27 mouse cellular contexts compared by ENCODE assay signal in the genomic region with DNA sequence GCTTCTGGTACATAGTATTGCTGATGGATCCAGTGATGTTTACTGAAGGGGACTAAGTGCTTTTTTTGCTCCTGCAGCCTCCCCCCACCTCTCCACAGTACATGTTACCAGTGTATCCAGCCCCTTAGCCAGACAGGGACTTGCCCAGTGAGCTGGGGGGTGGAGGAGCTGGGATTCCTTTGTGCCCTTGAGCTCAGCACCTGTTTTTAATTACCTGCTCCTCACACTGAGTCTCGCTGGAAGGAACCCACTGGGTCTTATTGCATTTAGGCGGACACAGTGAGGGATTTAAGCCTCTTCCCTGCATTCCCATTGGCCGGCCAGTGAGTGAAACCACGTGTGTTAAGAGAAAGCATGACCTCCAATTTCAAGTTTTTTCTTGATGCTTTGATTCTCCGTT. TPM values are rescaled to one million over a fixed set of nuclear protein-coding genes. Genes with fewer than 3 reads are reported as not detected.
DNase-seq lines count a peak whose midpoint lies in the region; ATAC-seq lines count a peak whose summit lies in the region.
"Had no signal": no experiment of that assay in that cellular context is flagged by ENCODE, and none has a peak within 500 bp of the region (broad histone marks: within the 10 kb centered on the region; RNA-seq: fewer than 3 reads in every experiment).

No protein-coding gene starts in this region.

- H3K36me3 ChIP-seq in forebrain, embryonic 11.5 days (ENCODE audit: control insufficient read depth, insufficient read depth, low read length) = no peaks in the 10 kb centered on the region
- no peaks in the 10 kb centered on the region for H3K36me3 ChIP-seq in forebrain, embryonic 14.5 days (ENCODE audit: control insufficient read depth, insufficient read depth, low read length)
- H3K36me3 ChIP-seq in embryonic facial prominence, embryonic 13.5 days = peaks cover 13% of the 10 kb centered on the region
- H3K36me3 ChIP-seq in limb, embryonic 12.5 days = peaks cover 16% of the 10 kb centered on the region; the same call in 1 of the 2 replicates
- H3K36me3 ChIP-seq: midbrain, embryonic 13.5 days; stomach, embryonic 15.5 days had no signal

- WGBS in forebrain, embryonic 11.5 days = 62% methylated on average over 5 of the region's 5 CpGs
- WGBS in forebrain, embryonic 14.5 days = 60% methylated on average over 5 of the region's 5 CpGs
- WGBS in embryonic facial prominence, embryonic 13.5 days = 3% methylated on average over 5 of the region's 5 CpGs
- 9% methylated on average over 5 of the region's 5 CpGs for WGBS in limb, embryonic 12.5 days

- no peaks in the 10 kb centered on the region for H3K9me3 ChIP-seq in forebrain, embryonic 11.5 days (ENCODE audit: control insufficient read depth, low read length)
- no peaks in the 10 kb centered on the region for H3K9me3 ChIP-seq in forebrain, embryonic 14.5 days (replicated peaks; ENCODE audit: control insufficient read depth, low read length)
- no peaks in the 10 kb centered on the region for H3K9me3 ChIP-seq in embryonic facial prominence, embryonic 13.5 days
- peaks cover 3% of the 10 kb centered on the region; the same call in 1 of the 2 replicates for H3K9me3 ChIP-seq in limb, embryonic 12.5 days
- H3K9me3 ChIP-seq: limb, embryonic 15.5 days; midbrain, embryonic 13.5 days; stomach, embryonic 15.5 days had no signal

- peak; percentile 61 for DNase-seq in forebrain, embryonic 11.5 days (ENCODE audit: low spot score)
- no peak for DNase-seq in forebrain, embryonic 14.5 days (ENCODE audit: low spot score)
- peak; percentile 83 for DNase-seq in embryo, embryonic 10.5 days (ENCODE audit: low spot score)
- DNase-seq in kidney, postnatal 10 days = no peak
- DNase-seq in thymus, adult 18-20 months = no peak
- no peak for DNase-seq in spleen, postnatal 10 days (ENCODE audit: low spot score in 2 of 2)
- DNase-seq: adrenal gland, postnatal 25 days; cerebellum, adult 2 months; gastrocnemius, postnatal 25 days; heart, adult 2 months; heart, postnatal 36 days; kidney, adult 18-20 months; kidney, postnatal 14 days; right cerebral cortex, postnatal 14 days had no signal

- H3K9ac ChIP-seq in forebrain, embryonic 11.5 days (ENCODE audit: low read length) = no peak overlapping the region
- no peak overlapping the region for H3K9ac ChIP-seq in forebrain, embryonic 14.5 days (ENCODE audit: low read length)
- H3K9ac ChIP-seq in embryonic facial prominence, embryonic 13.5 days = no peak overlapping the region
- no peak overlapping the region for H3K9ac ChIP-seq in limb, embryonic 12.5 days (replicated peaks)
- H3K9ac ChIP-seq: limb, embryonic 15.5 days; midbrain, embryonic 13.5 days; stomach, embryonic 15.5 days had no signal

- no peak overlapping the region for H3K4me2 ChIP-seq in forebrain, embryonic 11.5 days (ENCODE audit: low read depth, low read length, severe bottlenecking)
- H3K4me2 ChIP-seq in forebrain, embryonic 14.5 days (ENCODE audit: low read length) = no peak overlapping the region
- no peak overlapping the region for H3K4me2 ChIP-seq in embryonic facial prominence, embryonic 13.5 days
- no peak overlapping the region for H3K4me2 ChIP-seq in limb, embryonic 12.5 days
- H3K4me2 ChIP-seq: limb, embryonic 15.5 days; midbrain, embryonic 13.5 days; stomach, embryonic 15.5 days had no signal

- peaks cover 2% of the 10 kb centered on the region; the same call in 1 of the 2 replicates for H3K4me1 ChIP-seq in forebrain, embryonic 11.5 days (replicated peaks; ENCODE audit: control insufficient read depth, insufficient read depth, low read length)
- 0 out of 2 replicates have a peak, but pooled peaks cover 2% of the 10 kb centered on the region for H3K4me1 ChIP-seq in forebrain, embryonic 14.5 days (ENCODE audit: control insufficient read depth, insufficient read depth, low read length)
- H3K4me1 ChIP-seq in embryonic facial prominence, embryonic 13.5 days = peaks cover 23% of the 10 kb centered on the region
- H3K4me1 ChIP-seq in limb, embryonic 12.5 days (replicated peaks) = peaks cover 28% of the 10 kb centered on the region
- H3K4me1 ChIP-seq: stomach, embryonic 15.5 days had no signal

- no peak overlapping the region for H3K4me3 ChIP-seq in forebrain, embryonic 11.5 days (ENCODE audit: low read depth, low read length)
- no peak overlapping the region for H3K4me3 ChIP-seq in forebrain, embryonic 14.5 days (ENCODE audit: low read depth, low read length)
- no peak overlapping the region for H3K4me3 ChIP-seq in embryonic facial prominence, embryonic 13.5 days
- no peak overlapping the region for H3K4me3 ChIP-seq in limb, embryonic 12.5 days (replicated peaks)
- H3K4me3 ChIP-seq: heart, adult 2 months; left cerebral cortex, adult 2 months; limb, embryonic 15.5 days; midbrain, embryonic 13.5 days; stomach, embryonic 15.5 days had no signal

- H3K27ac ChIP-seq in forebrain, embryonic 11.5 days (ENCODE audit: low read depth, low read length) = no peak overlapping the region
- no peak overlapping the region for H3K27ac ChIP-seq in forebrain, embryonic 14.5 days (ENCODE audit: low read depth, low read length)
- H3K27ac ChIP-seq in embryonic facial prominence, embryonic 13.5 days = peak overlapping the region; percentile 82
- peak overlapping the region; percentile 85 for H3K27ac ChIP-seq in limb, embryonic 12.5 days
- H3K27ac ChIP-seq: heart, adult 2 months; left cerebral cortex, adult 2 months; limb, embryonic 15.5 days; midbrain, embryonic 13.5 days; stomach, embryonic 15.5 days had no signal

- H3K27me3 ChIP-seq in forebrain, embryonic 11.5 days (ENCODE audit: control insufficient read depth, insufficient read depth, low read length) = no peaks in the 10 kb centered on the region
- H3K27me3 ChIP-seq in forebrain, embryonic 14.5 days (replicated peaks; ENCODE audit: control insufficient read depth, insufficient read depth, low read length) = no peaks in the 10 kb centered on the region
- no peaks in the 10 kb centered on the region for H3K27me3 ChIP-seq in embryonic facial prominence, embryonic 13.5 days
- H3K27me3 ChIP-seq in limb, embryonic 12.5 days = no peaks in the 10 kb centered on the region
- H3K27me3 ChIP-seq: limb, embryonic 15.5 days; midbrain, embryonic 13.5 days; stomach, embryonic 15.5 days had no signal

- no peak for ATAC-seq in forebrain, embryonic 11.5 days (replicated peaks; ENCODE audit: low FRiP score)
- ATAC-seq in forebrain, embryonic 14.5 days = no peak
- ATAC-seq in embryonic facial prominence, embryonic 13.5 days (ENCODE audit: insufficient number of reproducible peaks, insufficient read depth, low FRiP score, low TSS enrichment, low read depth) = peak; percentile 54
- peak; percentile 79 for ATAC-seq in limb, embryonic 12.5 days (ENCODE audit: insufficient number of reproducible peaks, insufficient read depth, low FRiP score, low TSS enrichment, low read depth)
- ATAC-seq: lung, postnatal 0 days; midbrain, embryonic 13.5 days had no signal

RNA-seq across cellular contexts. Expression of gene Gm11213, which starts 22.5 kb away (rescaled TPM):
- not detected in 2 replicates for polyA plus RNA-seq in forebrain, embryonic 11.5 days (2014; fragmentation: Nextera tagmentation; extraction: Ambion mirVana)
- not detected in 2 replicates for polyA plus RNA-seq in forebrain, embryonic 14.5 days (2014; fragmentation: Nextera tagmentation; extraction: Ambion mirVana)
- not detected in 2 replicates for polyA plus RNA-seq in embryonic facial prominence, embryonic 13.5 days (2015; fragmentation: Nextera tagmentation; extraction: Ambion mirVana)
- not detected in 2 replicates for polyA plus RNA-seq in limb, embryonic 12.5 days (2016; fragmentation: Nextera tagmentation; extraction: Ambion mirVana)
- polyA plus RNA-seq: cerebellum, adult 2 months; frontal cortex, adult 2 months; G1E; heart, adult 2 months; heart, embryonic 14.5 days; limb, embryonic 15.5 days; liver, embryonic 16.5 days; lung, postnatal 0 days; midbrain, embryonic 13.5 days; spleen, adult 2 months; stomach, embryonic 15.5 days; thymus, postnatal 0 days had no signal

RNA-seq across cellular contexts. Expression of gene Tmem268, which starts 24.0 kb away (rescaled TPM):
- 6.0 and 8.1 TPM in 2 replicates for polyA plus RNA-seq in forebrain, embryonic 11.5 days (2014; fragmentation: Nextera tagmentation; extraction: Ambion mirVana)
- polyA plus RNA-seq in forebrain, embryonic 14.5 days (2014; fragmentation: Nextera tagmentation; extraction: Ambion mirVana) = 4.9 and 5.4 TPM in 2 replicates
- 10.7 and 11.1 TPM in 2 replicates for polyA plus RNA-seq in embryonic facial prominence, embryonic 13.5 days (2015; fragmentation: Nextera tagmentation; extraction: Ambion mirVana)
- 8.8 and 11.6 TPM in 2 replicates for polyA plus RNA-seq in limb, embryonic 12.5 days (2016; fragmentation: Nextera tagmentation; extraction: Ambion mirVana)

RNA-seq across cellular contexts. Expression of gene Atp6v1g1, which starts 38.0 kb away (rescaled TPM):
- 298 and 308 TPM in 2 replicates for polyA plus RNA-seq in forebrain, embryonic 11.5 days (2014; fragmentation: Nextera tagmentation; extraction: Ambion mirVana)
- 526 and 544 TPM in 2 replicates for polyA plus RNA-seq in forebrain, embryonic 14.5 days (2014; fragmentation: Nextera tagmentation; extraction: Ambion mirVana)
- polyA plus RNA-seq in embryonic facial prominence, embryonic 13.5 days (2015; fragmentation: Nextera tagmentation; extraction: Ambion mirVana) = 315 and 316 TPM in 2 replicates
- 293 and 317 TPM in 2 replicates for polyA plus RNA-seq in limb, embryonic 12.5 days (2016; fragmentation: Nextera tagmentation; extraction: Ambion mirVana)

RNA-seq across cellular contexts. Expression of gene Tex48, which starts 39.6 kb away (rescaled TPM):
- not detected in 2 replicates for polyA plus RNA-seq in forebrain, embryonic 11.5 days (2014; fragmentation: Nextera tagmentation; extraction: Ambion mirVana)
- polyA plus RNA-seq in forebrain, embryonic 14.5 days (2014; fragmentation: Nextera tagmentation; extraction: Ambion mirVana) = not detected in 2 replicates
- not detected in 2 replicates for polyA plus RNA-seq in embryonic facial prominence, embryonic 13.5 days (2015; fragmentation: Nextera tagmentation; extraction: Ambion mirVana)
- not detected in 2 replicates for polyA plus RNA-seq in limb, embryonic 12.5 days (2016; fragmentation: Nextera tagmentation; extraction: Ambion mirVana)
- polyA plus RNA-seq: cerebellum, adult 2 months; frontal cortex, adult 2 months; G1E; heart, adult 2 months; heart, embryonic 14.5 days; limb, embryonic 15.5 days; liver, embryonic 16.5 days; lung, postnatal 0 days; midbrain, embryonic 13.5 days; spleen, adult 2 months; stomach, embryonic 15.5 days; thymus, postnatal 0 days had no signal

Comparison
In these comparisons a context has a peak if more than half of its experiments do, and no peak if none do; other contexts are left out.
1. DNase-seq: peak in forebrain, embryonic 11.5 days (single experiment) and embryo, embryonic 10.5 days (single experiment); none in forebrain, embryonic 14.5 days (single experiment), kidney, postnatal 10 days (single experiment), thymus, adult 18-20 months (0 of 2) and spleen, postnatal 10 days (0 of 2).
2. ATAC-seq: peak in embryonic facial prominence, embryonic 13.5 days (single experiment) and limb, embryonic 12.5 days (single experiment); none in forebrain, embryonic 11.5 days (single experiment) and forebrain, embryonic 14.5 days (single experiment).
3. H3K27ac ChIP-seq: peak in embryonic facial prominence, embryonic 13.5 days (single experiment) and limb, embryonic 12.5 days (single experiment); none in forebrain, embryonic 11.5 days (single experiment) and forebrain, embryonic 14.5 days (single experiment).